Comparison of ENCODE assay signal across 8 mouse cellular contexts in genomic region chr4:117496482-117497165, GRCm38 (mm10). TPM values are rescaled to one million over a fixed set of nuclear protein-coding genes. Genes with fewer than 3 reads are reported as not detected.
DNase-seq lines count a peak whose midpoint lies in the region; ATAC-seq and TF ChIP-seq lines count a peak whose summit lies in the region.

Rnf220 (minus strand) TSS chr4:117497052.

- 0 out of 2 replicates have a peak, but pooled peaks cover under 1% of the 10 kb centered on the region for H3K9me3 ChIP-seq in lung, embryonic 14.5 days (ENCODE audit: low read depth, low read length)
- no peaks in the 10 kb centered on the region for H3K9me3 ChIP-seq in stomach, embryonic 15.5 days

- H3K27me3 ChIP-seq in lung, embryonic 14.5 days (ENCODE audit: insufficient read depth, low read length): peaks cover 53% of the 10 kb centered on the region
- H3K27me3 ChIP-seq in stomach, embryonic 15.5 days (replicated peaks): peaks cover 48% of the 10 kb centered on the region

- peak within 1 kb of the TSS; percentile 42 for H3K9ac ChIP-seq in lung, embryonic 14.5 days
- H3K9ac ChIP-seq in stomach, embryonic 15.5 days: peak within 1 kb of the TSS; percentile 20

- no peaks in the 10 kb centered on the region for H3K36me3 ChIP-seq in lung, embryonic 14.5 days (ENCODE audit: insufficient read depth)
- no peaks in the 10 kb centered on the region for H3K36me3 ChIP-seq in stomach, embryonic 15.5 days

- peaks cover 6% of the 10 kb centered on the region; the same call in 1 of the 2 replicates for H3K4me1 ChIP-seq in lung, embryonic 14.5 days (ENCODE audit: insufficient read depth)
- H3K4me1 ChIP-seq in stomach, embryonic 15.5 days: peaks cover 33% of the 10 kb centered on the region

- DNase-seq in lung, embryonic 14.5 days: peak; percentile 84
- DNase-seq in lung, adult 18-20 months: no peak
- DNase-seq in gastrocnemius, postnatal 36 days: no peak
- DNase-seq in left cerebral cortex, adult 9 months (ENCODE audit: low spot score in 2 of 2): peak; percentile 44 to 67
- peak; percentile 80 for DNase-seq in mesoderm, embryonic 11.5 days (ENCODE audit: low read depth, low spot score)

- peak within 1 kb of the TSS; percentile 95 for H3K4me2 ChIP-seq in lung, embryonic 14.5 days
- H3K4me2 ChIP-seq in stomach, embryonic 15.5 days: peak within 1 kb of the TSS; percentile 92

- intact Hi-C loops in gastrocnemius, postnatal 36 days (cut with DNase I): no loop called here

- no peak for TF ChIP-seq CTCF in lung, embryonic 14.5 days (IDR thresholded peaks at IDR 0.05; ENCODE audit: low read depth)

- peak within 1 kb of the TSS; percentile 49 for H3K4me3 ChIP-seq in lung, embryonic 14.5 days (ENCODE audit: low read depth, low read length)
- H3K4me3 ChIP-seq in stomach, embryonic 15.5 days (replicated peaks): peak within 1 kb of the TSS; percentile 47

- H3K27ac ChIP-seq in lung, embryonic 14.5 days (ENCODE audit: low read depth): no peak within 1 kb of the TSS
- no peak within 1 kb of the TSS for H3K27ac ChIP-seq in stomach, embryonic 15.5 days

- peak; percentile 92 for ATAC-seq in lung, embryonic 14.5 days (ENCODE audit: insufficient read depth)
- peak; percentile 77 for ATAC-seq in common myeloid progenitor, adult 5-6 weeks (replicated peaks; ENCODE audit: low read depth, poor library complexity, severe bottlenecking)
- ATAC-seq in inflammation-experienced regulatory T-cells, adult 6 months: no peak
- peak; percentile 74 for ATAC-seq in stomach, embryonic 15.5 days (ENCODE audit: insufficient read depth, low FRiP score, low read depth)

- whole genome bisulfite sequencing in lung, embryonic 14.5 days: under 1% methylated on average over 42 of the region's 42 CpGs
- WGBS in stomach, embryonic 15.5 days: under 1% methylated on average over 42 of the region's 42 CpGs

RNA-seq across cellular contexts. Expression of gene Rnf220, which starts in this region (rescaled TPM):
- polyA plus RNA-seq in lung, embryonic 14.5 days (2014; fragmentation: Nextera tagmentation; extraction: Ambion mirVana): 65.4 and 76.1 TPM in 2 replicates
- total RNA-seq in common myeloid progenitor, adult 5-6 weeks (2017): 86.4 and 99.5 TPM in 2 replicates
- 10 to 100 TPM; 43.5 to 46.1 TPM for total RNA-seq in gastrocnemius, postnatal 36 days (2021)
- polyA plus RNA-seq in inflammation-experienced regulatory T-cells, adult 6 months (2017; shearing (Covaris generic)): 10 to 100 TPM; 11.0 to 25.6 (median 21.9) TPM
- polyA plus RNA-seq in stomach, embryonic 15.5 days (2015; fragmentation: Nextera tagmentation; extraction: Ambion mirVana): 65.2 and 66.2 TPM in 2 replicates

Comparison
In these comparisons a context has a peak if more than half of its experiments do, and no peak if none do; other contexts are left out.
1. DNase-seq: peak in lung, embryonic 14.5 days (single experiment), left cerebral cortex, adult 9 months (2 of 2) and mesoderm, embryonic 11.5 days (single experiment); none in lung, adult 18-20 months (0 of 2) and gastrocnemius, postnatal 36 days (0 of 2).